Mouse (Mus musculus): ENCODE data around the gene Card6.

- TF ChIP-seq CTCF (IDR thresholded peaks at IDR 0.05; ENCODE audit: extremely low read depth, insufficient read length, insufficient replicate concordance, low read depth, low read length) (peak; percentile 36; the same call in 1 of the 2 replicates), POLR2A (IDR thresholded peaks at IDR 0.05; ENCODE audit: low read depth, low read length) (no peak; the same call in 1 of the 2 replicates)
Measured at GRCm38 (mm10) chr15:5143361-5144020, 35.2 kb upstream of the Card6 start, which contains the start of gene Prkaa1.
